Mouse (Mus musculus): ENCODE results near the gene March10. TPM values are rescaled to one million over a fixed set of nuclear protein-coding genes. Genes with fewer than 3 reads are reported as not detected.

Gene March10
- total RNA-seq, 2 experiments from 2014 or later, result not detected

GRCm38 (mm10) chr11:105467816-105468215 lies 11.3 kb upstream of the March10 start:
- intact Hi-C loops (cut with DNase I), result no loop called here
- DNase-seq, result no peak

- DNase-seq, result no peak
- intact Hi-C loops (cut with DNase I), result no loop called here
Observed at GRCm38 (mm10) chr11:105467266-105467665, 10.7 kb upstream of the March10 start.

GRCm38 (mm10) chr11:105466756-105467155 lies 10.2 kb upstream of the March10 start:
- no peak for DNase-seq
- intact Hi-C loops (cut with DNase I), result no loop called here

- no peak for DNase-seq
- intact Hi-C loops (cut with DNase I), result no loop called here
Observed at GRCm38 (mm10) chr11:105465488-105465887, 9.0 kb upstream of the March10 start.

- intact Hi-C loops (cut with DNase I), result loop anchor here (5.0 kb wide), 1 partner anchor 123 kb away; the partner anchor contains the start of gene Tanc2
- DNase-seq, result no peak
Observed at GRCm38 (mm10) chr11:105464430-105464967, 8.0 kb upstream of the March10 start.

GRCm38 (mm10) chr11:105459900-105460299 lies 3.4 kb upstream of the March10 start:
- intact Hi-C loops (cut with DNase I), result loop anchor here (5.0 kb wide), 1 partner anchor 127 kb away; the partner anchor contains the start of gene Tanc2
- no peak for DNase-seq

GRCm38 (mm10) chr11:105457041-105457440 lies 506 bp upstream of the March10 start:
- no peak for DNase-seq
- intact Hi-C loops (cut with DNase I), result no loop called here

GRCm38 (mm10) chr11:105455118-105455517 lies 1.4 kb downstream of the March10 start:
- intact Hi-C loops (cut with DNase I), result no loop called here

GRCm38 (mm10) chr11:105453084-105453483 lies 3.5 kb downstream of the March10 start:
- no peak for DNase-seq
- intact Hi-C loops (cut with DNase I), result no loop called here

More at GRCm38 (mm10) chr11:105455118-105455517, 1.4 kb downstream of the March10 start:
- no peak for DNase-seq

GRCm38 (mm10) chr11:105452504-105452903 lies 4.0 kb downstream of the March10 start:
- intact Hi-C loops (cut with DNase I), result no loop called here

GRCm38 (mm10) chr11:105451553-105452135 lies 4.9 kb downstream of the March10 start:
- intact Hi-C loops (cut with DNase I), result no loop called here
- no peak for DNase-seq

More at GRCm38 (mm10) chr11:105452504-105452903, 4.0 kb downstream of the March10 start:
- DNase-seq, result no peak

GRCm38 (mm10) chr11:105449581-105450315 lies 6.8 kb downstream of the March10 start:
- intact Hi-C loops (cut with DNase I), result no loop called here
- DNase-seq, result no peak

- DNase-seq, result no peak
- intact Hi-C loops (cut with DNase I), result no loop called here
Observed at GRCm38 (mm10) chr11:105447661-105448060, 8.9 kb downstream of the March10 start.

- intact Hi-C loops (cut with DNase I), result no loop called here
Observed at GRCm38 (mm10) chr11:105446221-105446620, 10.3 kb downstream of the March10 start.

GRCm38 (mm10) chr11:105445741-105446140 lies 10.8 kb downstream of the March10 start:
- DNase-seq, result no peak
- intact Hi-C loops (cut with DNase I), result no loop called here

More at GRCm38 (mm10) chr11:105446221-105446620, 10.3 kb downstream of the March10 start:
- no peak for DNase-seq

- intact Hi-C loops (cut with DNase I), result no loop called here
- no peak for DNase-seq
Observed at GRCm38 (mm10) chr11:105444929-105445328, 11.6 kb downstream of the March10 start.

- no peak for DNase-seq
- intact Hi-C loops (cut with DNase I), result no loop called here
Observed at GRCm38 (mm10) chr11:105443505-105443904, 13.0 kb downstream of the March10 start.

- intact Hi-C loops (cut with DNase I), result no loop called here
- DNase-seq, result no peak
Observed at GRCm38 (mm10) chr11:105439796-105440195, 16.7 kb downstream of the March10 start.

GRCm38 (mm10) chr11:105438907-105439306 lies 17.6 kb downstream of the March10 start:
- no peak for DNase-seq
- intact Hi-C loops (cut with DNase I), result no loop called here

- DNase-seq, result no peak
- intact Hi-C loops (cut with DNase I), result no loop called here
Observed at GRCm38 (mm10) chr11:105426441-105426840, 30.1 kb downstream of the March10 start.

GRCm38 (mm10) chr11:105424643-105425042 lies 31.9 kb downstream of the March10 start:
- intact Hi-C loops (cut with DNase I), result no loop called here
- no peak for DNase-seq
